Mouse (Mus musculus): ENCODE measurements at regions not wholly inside any gene's neighbourhood (a gene's known extent, or its start where the extent isn't known, plus 50 kb on each side); places are given as distances from the start of the nearest gene placed in this dataset.

GRCm38 (mm10) chr15:15443271-15443670, 1285.3 kb upstream of the Cdh9 start:
- in situ Hi-C loops (cut with MboI, MseI) = no loop called here

GRCm38 (mm10) chr15:15477702-15478101, 1250.9 kb upstream of the Cdh9 start:
- in situ Hi-C loops (cut with MboI, MseI) = no loop called here

DNA sequence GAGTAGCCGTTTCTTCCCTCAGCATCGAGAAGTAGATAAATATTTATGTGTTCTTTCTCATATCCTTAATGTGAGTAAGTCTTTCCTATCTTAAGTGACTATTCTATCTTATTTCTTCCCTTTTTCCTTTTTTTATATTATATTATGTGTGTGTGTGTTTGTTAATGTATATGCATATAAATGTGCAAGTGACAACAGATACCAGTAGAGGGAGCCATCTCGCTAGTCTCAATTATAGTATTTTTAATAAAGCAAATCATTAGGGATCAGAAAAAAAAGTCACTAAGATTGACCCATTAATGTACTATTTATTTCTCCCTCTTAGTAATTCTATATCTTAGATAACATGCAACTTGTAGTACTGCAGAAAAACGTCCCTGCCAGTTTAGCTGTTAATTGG, 1228.3 kb upstream of the Cdh9 start:
- in situ Hi-C loops (cut with MboI, MseI) = loop anchor here (25.0 kb wide), 1 partner anchor 1862 kb away; no protein-coding TSS in a partner anchor

DNA sequence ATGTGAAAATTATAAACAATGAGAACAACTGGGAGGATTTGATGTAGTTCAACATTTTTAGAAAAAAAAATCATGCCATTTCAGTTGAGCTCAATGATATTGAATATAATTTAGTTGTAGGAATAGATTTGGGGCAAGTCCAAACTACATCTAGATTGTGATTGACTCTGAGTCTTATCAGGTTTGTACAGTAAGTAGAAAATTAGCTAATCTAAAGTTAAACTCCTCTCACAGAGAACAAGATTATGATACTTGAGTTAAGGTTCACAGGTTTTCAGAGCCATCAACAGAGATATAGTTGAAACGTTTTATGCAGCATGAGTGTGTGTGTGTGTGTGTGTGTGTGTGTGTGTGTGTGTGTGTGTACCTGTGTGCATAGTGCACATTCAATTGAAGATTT, 1189.6 kb upstream of the Cdh9 start:
- in situ Hi-C loops (cut with MboI, MseI) = no loop called here

GRCm38 (mm10) chr15:15559148-15559752, 1169.3 kb upstream of the Cdh9 start:
- in situ Hi-C loops (cut with MboI, MseI) = no loop called here

GRCm38 (mm10) chr15:15582300-15582880, 1146.2 kb upstream of the Cdh9 start:
- in situ Hi-C loops (cut with MboI, MseI) = no loop called here

- in situ Hi-C loops (cut with MboI, MseI) = no loop called here
Measured at GRCm38 (mm10) chr15:15617976-15618375, 1110.6 kb upstream of the Cdh9 start.

- in situ Hi-C loops (cut with MboI, MseI) = no loop called here
Measured at GRCm38 (mm10) chr15:15629304-15629703, 1099.3 kb upstream of the Cdh9 start.

DNA sequence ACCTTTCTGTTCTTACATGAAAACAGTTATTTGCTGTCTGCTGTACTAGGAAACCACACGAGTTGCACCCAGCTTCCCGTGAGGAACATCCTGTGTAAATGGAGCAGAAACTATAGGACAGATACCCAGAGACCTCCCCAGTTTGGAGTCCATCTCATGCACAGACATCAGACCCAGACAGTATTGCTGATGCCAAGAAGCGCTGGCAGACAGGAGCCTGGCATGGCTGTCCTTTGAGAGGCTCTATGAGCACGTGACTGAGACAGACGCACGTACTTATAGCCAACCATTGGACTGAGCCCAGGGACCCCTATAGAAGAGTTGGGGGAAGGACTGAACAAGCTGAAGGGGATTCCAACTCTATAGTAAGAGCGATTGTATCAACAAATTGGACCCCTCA, 1098.3 kb upstream of the Cdh9 start:
- in situ Hi-C loops (cut with MboI, MseI) = no loop called here

DNA sequence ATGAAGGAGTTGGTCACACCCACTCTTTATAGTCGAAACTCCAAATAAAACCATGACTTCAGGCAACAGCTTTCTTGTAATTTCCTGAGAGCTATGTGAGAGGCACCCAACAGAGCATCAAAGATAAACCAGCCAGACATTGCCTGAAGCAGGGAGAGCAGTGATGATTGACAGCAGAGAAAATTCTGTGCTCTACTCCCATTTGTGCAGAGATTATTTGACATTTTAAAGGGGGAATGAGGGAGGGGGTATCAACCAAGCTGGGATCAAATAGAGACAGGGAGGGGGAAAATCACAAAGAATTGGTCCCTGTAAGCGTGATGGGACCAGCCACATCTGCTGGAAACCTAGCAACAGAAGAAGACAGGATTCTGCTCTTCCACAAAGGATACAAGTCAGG, 1091.4 kb upstream of the Cdh9 start:
- in situ Hi-C loops (cut with MboI, MseI) = no loop called here

- in situ Hi-C loops (cut with MboI, MseI) = no loop called here
Measured at GRCm38 (mm10) chr15:15648734-15649133, 1079.8 kb upstream of the Cdh9 start.

GRCm38 (mm10) chr15:15666744-15667143, 1061.8 kb upstream of the Cdh9 start:
- in situ Hi-C loops (cut with MboI, MseI) = no loop called here

DNA sequence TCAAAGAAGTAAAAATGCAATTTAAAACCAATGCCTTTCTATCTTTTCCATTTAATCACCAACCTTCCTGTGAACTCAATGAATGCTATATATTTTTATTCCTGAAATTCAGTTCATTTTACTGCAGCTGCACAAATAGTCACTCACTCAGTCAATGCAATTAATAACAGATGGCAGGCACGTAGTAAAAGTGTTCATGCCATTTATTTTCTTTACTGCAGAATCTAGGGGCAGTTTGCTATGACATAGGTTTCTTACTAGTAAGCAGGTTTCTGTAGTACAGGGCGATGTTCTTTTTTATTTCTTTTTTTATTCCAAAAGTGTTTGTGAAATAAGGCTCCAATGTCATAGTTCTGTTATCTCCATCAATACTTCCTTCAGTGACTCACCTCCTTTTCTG, 1035.8 kb upstream of the Cdh9 start:
- in situ Hi-C loops (cut with MboI, MseI) = no loop called here

GRCm38 (mm10) chr15:15716694-15717093, 1011.9 kb upstream of the Cdh9 start:
- in situ Hi-C loops (cut with MboI, MseI) = no loop called here

GRCm38 (mm10) chr15:15741987-15742386, 986.6 kb upstream of the Cdh9 start:
- in situ Hi-C loops (cut with MboI, MseI) = no loop called here

GRCm38 (mm10) chr15:15743011-15743410, 985.5 kb upstream of the Cdh9 start:
- in situ Hi-C loops (cut with MboI, MseI) = no loop called here

Measured in regulatory T cell (primary cell).